Mouse (Mus musculus) hindbrain, embryonic 16.5 days (tissue): ENCODE data around the gene Rprd1b. TPM values are rescaled to one million over a fixed set of nuclear protein-coding genes. Genes with fewer than 3 reads are reported as not detected.

Experiments
- ATAC-seq: fragments of 200-750 bp; cut with Nextera tagmentation; 2 replicates; pipeline ENCODE4 v1.8.0; 2017; ENCODE audit warnings: moderate TSS enrichment, moderate library complexity
- H3K27ac ChIP-seq: fragments of 300-500 bp; sonication (generic); 2 replicates; pipeline ENCODE4 v1.5.1; 2014; ENCODE audit warnings: low read depth, mild to moderate bottlenecking, control low read depth, low read length, moderate library complexity
- H3K27me3 ChIP-seq: fragments of 300-500 bp; sonication (generic); replicated peaks from 2 replicates; pipeline ENCODE4 v1.6.1; 2014; ENCODE audit warnings: low read length; ENCODE audit not compliant: control insufficient read depth, insufficient read depth
- H3K36me3 ChIP-seq: fragments of 300-500 bp; sonication (generic); 2 replicates; pipeline ENCODE4 v1.6.1; 2014; ENCODE audit warnings: mild to moderate bottlenecking, low read length, moderate library complexity, mixed read lengths; ENCODE audit not compliant: control insufficient read depth, insufficient read depth
- H3K4me1 ChIP-seq: fragments of 300-500 bp; sonication (generic); 2 replicates; pipeline ENCODE4 v1.6.1; 2014; ENCODE audit warnings: low read depth, low read length; ENCODE audit not compliant: control insufficient read depth, insufficient read depth
- H3K4me2 ChIP-seq: fragments of 300-500 bp; sonication (generic); 2 replicates; pipeline ENCODE4 v1.6.1; 2014; ENCODE audit warnings: mild to moderate bottlenecking, low read length, control low read depth, moderate library complexity
- H3K4me3 ChIP-seq: fragments of 300-500 bp; sonication (generic); 2 replicates; pipeline ENCODE4 v1.5.1; 2014; ENCODE audit warnings: mild to moderate bottlenecking, low read length, control low read depth, moderate library complexity
- H3K9ac ChIP-seq: fragments of 300-500 bp; sonication (generic); 2 replicates; pipeline ENCODE4 v1.6.1; 2014; ENCODE audit warnings: low read depth, mild to moderate bottlenecking, control low read depth, low read length, moderate library complexity
- H3K9me3 ChIP-seq: fragments of 300-500 bp; sonication (generic); 2 replicates; pipeline ENCODE4 v1.6.1; 2014; ENCODE audit warnings: mild to moderate bottlenecking, low read length, moderate library complexity; ENCODE audit not compliant: control insufficient read depth
- WGBS: fragments of 180-500 bp; shearing (Covaris S2); extraction: QIAGEN DNeasy Blood & Tissue Kit; methylation state at CpG from one replicate; pipeline ENCODE4 v1.1.7; 2014; 5-methylcytosine and 5-hydroxymethylcytosine counted together
- polyA plus RNA-seq: library from polyadenylated mRNA; unstranded; fragments of >200 nt; fragmentation: Nextera tagmentation; extraction: Ambion mirVana; gene quantifications from 2 replicates; pipeline ENCODE4 v1.2.1, GENCODE M21; 2015

The Rprd1b gene
- 30.0 and 31.1 TPM in 2 replicates for polyA plus RNA-seq

DNA sequence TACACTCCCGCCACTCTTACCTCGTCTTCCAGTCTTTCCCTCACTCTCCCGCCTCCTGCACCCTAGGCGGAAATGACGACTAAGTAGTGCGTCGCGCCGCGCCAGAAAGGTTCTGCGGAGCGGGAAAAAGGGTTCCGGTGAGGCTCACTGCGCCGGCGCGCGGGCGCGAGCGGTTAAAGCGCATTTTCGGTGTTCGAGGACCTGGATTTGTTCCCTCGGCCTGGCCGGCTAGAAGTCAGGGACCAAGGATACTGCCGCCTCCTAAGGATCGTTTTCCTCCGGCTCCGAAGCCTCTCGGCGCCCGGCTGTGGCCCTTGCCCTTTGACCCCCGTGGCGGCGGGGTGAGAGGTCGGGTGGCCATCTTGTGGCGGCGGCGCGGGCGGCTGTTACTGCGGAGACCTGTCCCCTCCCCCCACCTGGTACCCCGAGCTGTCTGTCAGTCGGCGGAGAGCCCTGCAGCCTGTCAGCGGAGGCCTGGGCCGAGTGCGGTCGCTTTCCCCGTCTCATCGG is at the start of gene Rprd1b, which contains the start of gene Tti1:
Gene Rprd1b, plus strand, starts transcription at position 144 of the 510 bp plus-strand sequence.
Gene Tti1, minus strand, starts transcription at position 80 of the 510 bp plus-strand sequence.
- H3K4me2 ChIP-seq = peak within 1 kb of the TSS; percentile 88

GRCm38 (mm10) chr2:157979241-157979640 is 49.1 kb upstream of the Rprd1b start:
- Histone ChIP-seq H3K36me3 (no peaks in the 10 kb centered on the region), H3K27ac (no peak overlapping the region), H3K4me2 (no peak overlapping the region), H3K9ac (no peak overlapping the region), H3K9me3 (no peaks in the 10 kb centered on the region), H3K4me3 (no peak overlapping the region), H3K4me1 (peaks cover 12% of the 10 kb centered on the region), H3K27me3 (no peaks in the 10 kb centered on the region)
- WGBS = 79% methylated on average over 5 of the region's 5 CpGs
- ATAC-seq = no peak

More for the DNA sequence above, at the start of gene Rprd1b, which contains the start of gene Tti1:
- peak; percentile 96 for ATAC-seq
- no peaks in the 10 kb centered on the region for H3K9me3 ChIP-seq
- H3K27me3 ChIP-seq = no peaks in the 10 kb centered on the region
- H3K4me3 ChIP-seq = peak within 1 kb of the TSS; percentile 95
- H3K4me1 ChIP-seq = peaks cover 31% of the 10 kb centered on the region
- H3K27ac ChIP-seq = peak within 1 kb of the TSS; percentile 90
- H3K36me3 ChIP-seq = no peaks in the 10 kb centered on the region
- H3K9ac ChIP-seq = peak within 1 kb of the TSS; percentile 94
- under 1% methylated on average over 50 of the region's 52 CpGs for WGBS

DNA sequence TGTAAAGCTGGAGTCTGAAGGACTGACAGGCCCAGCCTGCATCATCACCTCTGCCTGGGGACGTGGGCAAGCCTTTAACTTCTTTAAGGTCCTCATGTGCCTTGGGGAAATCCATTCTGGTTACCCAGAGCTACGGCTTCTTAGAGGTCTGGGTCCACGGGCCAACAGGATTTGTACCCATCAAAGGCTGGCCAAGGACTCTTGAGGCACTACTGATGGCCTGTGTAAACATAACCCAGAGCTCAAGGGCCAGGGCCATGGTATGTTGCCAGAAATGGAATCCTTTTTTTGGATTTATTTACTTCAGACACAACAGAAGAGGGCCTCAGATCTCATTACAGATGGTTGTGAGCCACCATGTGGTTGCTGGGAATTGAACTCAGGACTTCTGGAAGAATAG is 45.6 kb upstream of the Rprd1b start:
- Histone ChIP-seq H3K27ac (no peak overlapping the region), H3K9ac (no peak overlapping the region), H3K4me3 (no peak overlapping the region), H3K9me3 (no peaks in the 10 kb centered on the region), H3K36me3 (no peaks in the 10 kb centered on the region), H3K4me1 (peaks cover 12% of the 10 kb centered on the region), H3K4me2 (no peak overlapping the region), H3K27me3 (no peaks in the 10 kb centered on the region)
- ATAC-seq = no peak
- 96% methylated on average over 3 of the region's 3 CpGs for WGBS

GRCm38 (mm10) chr2:157983276-157983675 is 45.0 kb upstream of the Rprd1b start:
- Histone ChIP-seq H3K36me3 (no peaks in the 10 kb centered on the region), H3K4me2 (no peak overlapping the region), H3K9ac (no peak overlapping the region), H3K27ac (no peak overlapping the region), H3K9me3 (no peaks in the 10 kb centered on the region), H3K4me1 (peaks cover 13% of the 10 kb centered on the region), H3K27me3 (no peaks in the 10 kb centered on the region), H3K4me3 (no peak overlapping the region)
- 90% methylated on average over 4 of the region's 4 CpGs for WGBS
- ATAC-seq = no peak

DNA sequence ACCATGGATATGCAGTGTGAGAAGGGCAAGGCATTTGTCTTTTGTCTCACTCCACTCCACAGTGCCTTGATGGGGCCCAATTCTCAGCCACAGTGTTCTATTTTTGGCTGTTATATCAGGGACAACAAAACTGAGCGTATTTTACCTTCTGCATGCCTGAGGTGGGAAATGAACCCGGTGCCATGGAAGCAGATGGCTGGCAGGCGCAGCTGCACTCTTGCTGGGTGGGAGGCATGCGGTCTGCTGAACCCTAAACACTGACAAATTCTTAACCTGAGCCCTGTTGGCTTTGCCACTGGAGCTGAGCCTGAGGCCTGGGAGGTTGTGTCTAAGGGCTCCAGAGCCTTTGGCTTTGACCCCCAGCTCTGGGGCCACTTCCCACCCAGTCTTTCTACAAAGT is 42.7 kb upstream of the Rprd1b start:
- H3K36me3 ChIP-seq = no peaks in the 10 kb centered on the region
- H3K4me2 ChIP-seq = no peak overlapping the region
- ATAC-seq = no peak
- peaks cover 24% of the 10 kb centered on the region for H3K4me1 ChIP-seq
- peak overlapping the region; percentile 1; the same call in 1 of the 2 replicates for H3K27ac ChIP-seq
- H3K9ac ChIP-seq = no peak overlapping the region
- 74% methylated on average over 4 of the region's 4 CpGs for WGBS
- no peak overlapping the region for H3K4me3 ChIP-seq
- no peaks in the 10 kb centered on the region for H3K27me3 ChIP-seq
- no peaks in the 10 kb centered on the region for H3K9me3 ChIP-seq

DNA sequence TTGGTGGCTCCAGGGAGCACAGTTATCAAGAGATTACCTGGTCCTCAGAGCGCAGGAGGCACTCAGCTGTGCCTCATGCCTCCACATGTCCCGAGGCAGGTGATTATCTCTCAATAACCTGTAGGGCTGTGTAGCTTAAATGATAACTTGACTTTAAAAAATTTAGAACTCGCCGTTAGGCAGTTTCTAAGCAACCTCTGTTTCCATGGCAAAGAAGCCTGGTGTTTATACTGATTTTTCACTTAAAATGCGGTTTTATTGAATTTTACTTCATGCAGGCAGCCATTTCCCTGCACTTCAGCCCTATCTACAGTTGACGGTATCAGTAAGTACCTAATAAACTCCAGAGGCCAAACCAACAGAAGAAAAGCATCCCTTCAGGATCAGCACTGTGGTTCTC is 42.1 kb upstream of the Rprd1b start:
- Histone ChIP-seq H3K36me3 (no peaks in the 10 kb centered on the region), H3K9me3 (no peaks in the 10 kb centered on the region), H3K9ac (no peak overlapping the region), H3K4me2 (no peak overlapping the region), H3K27me3 (no peaks in the 10 kb centered on the region), H3K27ac (peak overlapping the region; percentile 46; the same call in 1 of the 2 replicates), H3K4me3 (no peak overlapping the region), H3K4me1 (peaks cover 24% of the 10 kb centered on the region)
- 0 out of 2 replicates have a peak, but pooled peaks have one; percentile 13 for ATAC-seq
- 68% methylated on average over 6 of the region's 6 CpGs for WGBS

- H3K9ac ChIP-seq = no peak overlapping the region
- no peaks in the 10 kb centered on the region for H3K9me3 ChIP-seq
- H3K27ac ChIP-seq = peak overlapping the region; percentile 48
- no peaks in the 10 kb centered on the region for H3K27me3 ChIP-seq
- no peak for ATAC-seq
- WGBS = 44% methylated on average over 7 of the region's 7 CpGs
- peaks cover 6% of the 10 kb centered on the region; the same call in 1 of the 2 replicates for H3K36me3 ChIP-seq
- no peak overlapping the region for H3K4me2 ChIP-seq
- H3K4me1 ChIP-seq = peaks cover 24% of the 10 kb centered on the region
- H3K4me3 ChIP-seq = no peak overlapping the region
These were observed 39.7 kb upstream of the Rprd1b start for GRCm38 (mm10) chr2:157988416-157989190.

GRCm38 (mm10) chr2:157989946-157990345 is 38.4 kb upstream of the Rprd1b start:
- Histone ChIP-seq H3K9ac (no peak overlapping the region), H3K4me2 (no peak overlapping the region), H3K9me3 (no peaks in the 10 kb centered on the region), H3K27ac (no peak overlapping the region), H3K27me3 (no peaks in the 10 kb centered on the region), H3K4me1 (peaks cover 24% of the 10 kb centered on the region), H3K36me3 (peaks cover 6% of the 10 kb centered on the region; the same call in 1 of the 2 replicates), H3K4me3 (no peak overlapping the region)
- WGBS = 91% methylated on average over 2 of the region's 2 CpGs
- no peak for ATAC-seq

DNA sequence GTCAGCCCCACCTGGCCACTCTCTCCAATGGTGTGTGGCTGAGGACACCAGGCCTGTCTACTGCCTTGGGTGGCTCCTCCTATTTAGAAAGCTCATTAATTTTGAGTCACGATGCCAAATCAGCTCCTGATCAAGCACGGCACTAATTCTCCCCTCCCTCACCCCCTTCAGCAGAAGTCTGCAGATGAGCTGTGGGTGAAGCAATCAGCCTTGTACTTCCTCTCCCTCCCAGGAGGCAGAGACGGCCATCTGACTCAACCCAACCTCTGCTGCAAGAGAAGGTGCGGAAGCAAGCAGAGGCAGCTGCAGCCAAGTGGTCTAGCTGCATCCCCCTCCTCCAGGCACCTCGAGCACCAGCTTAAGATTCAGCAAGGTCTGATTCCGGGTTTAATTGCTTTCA is 37.3 kb upstream of the Rprd1b start:
- H3K9me3 ChIP-seq = no peaks in the 10 kb centered on the region
- no peak overlapping the region for H3K27ac ChIP-seq
- H3K27me3 ChIP-seq = no peaks in the 10 kb centered on the region
- no peak overlapping the region for H3K4me3 ChIP-seq
- 54% methylated on average over 6 of the region's 6 CpGs for WGBS
- H3K4me1 ChIP-seq = peaks cover 19% of the 10 kb centered on the region
- H3K9ac ChIP-seq = no peak overlapping the region; the same call in 1 of the 2 replicates
- no peak overlapping the region for H3K4me2 ChIP-seq
- ATAC-seq = no peak
- peaks cover 6% of the 10 kb centered on the region; the same call in 1 of the 2 replicates for H3K36me3 ChIP-seq
